Mouse (Mus musculus) adipocyte (in vitro differentiated cells): ENCODE measurements around the gene Atp4a.

ENCODE experiments used
- DNase-seq: peaks from one replicate; pipeline ENCODE4 v3.0.0-alpha.2; 2016; ENCODE audit warnings: low spot score

Atp4a gene

DNA sequence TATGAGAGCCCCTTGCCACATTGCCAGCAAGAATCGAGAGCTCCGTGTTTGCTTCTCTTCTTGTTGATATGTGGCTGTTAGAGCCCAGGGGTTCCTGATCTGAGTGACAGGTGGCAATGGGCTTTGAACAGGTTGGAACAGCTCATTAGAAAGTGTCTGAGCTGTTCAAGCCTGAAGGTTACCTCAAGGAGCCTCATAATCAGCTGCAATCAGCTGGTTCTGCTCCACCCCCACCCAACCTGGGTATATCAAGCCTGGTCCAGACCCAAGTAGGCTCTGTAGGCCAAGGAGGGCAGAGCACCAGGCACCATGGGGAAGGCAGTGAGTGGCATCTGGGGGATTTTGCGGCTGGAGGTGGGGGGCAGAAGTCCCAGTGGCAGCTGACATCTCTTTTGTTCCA is at the start of gene Atp4a:
Gene Atp4a (plus strand): TSS at position 268 of the 400 bp plus-strand sequence.
- no peak for DNase-seq

DNA sequence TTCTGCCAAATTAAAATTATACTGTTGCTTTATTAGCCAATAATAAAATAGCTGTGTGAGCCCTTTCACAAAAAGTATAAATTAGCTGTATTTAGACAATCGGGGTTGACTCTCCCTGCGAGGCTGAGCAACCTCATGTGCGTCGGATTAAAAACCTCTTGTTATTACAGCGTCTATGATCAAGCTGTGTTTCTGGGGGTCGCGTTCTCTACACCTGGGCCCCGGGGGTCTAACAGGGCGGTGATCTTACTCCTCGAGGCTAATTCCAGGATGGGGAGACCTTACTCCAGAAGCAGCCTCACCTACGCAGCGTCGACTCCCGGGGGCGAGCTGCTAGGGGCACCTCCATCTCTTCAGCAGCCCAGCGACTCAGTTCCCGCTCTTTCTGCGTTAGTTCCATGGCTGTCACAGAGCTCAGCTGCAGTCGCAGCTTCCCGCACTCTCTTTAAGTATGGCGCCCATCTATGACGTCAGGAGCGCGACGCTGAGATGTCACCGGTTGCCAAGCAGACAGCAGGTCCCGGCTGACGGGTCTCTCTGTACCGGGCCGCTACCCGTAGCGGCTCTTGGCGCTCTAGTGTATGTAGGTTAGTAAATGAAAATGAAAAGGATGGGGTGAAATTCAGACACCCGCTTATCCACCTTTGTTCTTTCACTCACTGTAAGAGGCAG is 47.3 kb upstream of the Atp4a start, which contains the start of gene Haus5:
Gene Haus5 (minus strand): TSS at position 466 of the 672 bp plus-strand sequence.
- peak; percentile 86 for DNase-seq

DNA sequence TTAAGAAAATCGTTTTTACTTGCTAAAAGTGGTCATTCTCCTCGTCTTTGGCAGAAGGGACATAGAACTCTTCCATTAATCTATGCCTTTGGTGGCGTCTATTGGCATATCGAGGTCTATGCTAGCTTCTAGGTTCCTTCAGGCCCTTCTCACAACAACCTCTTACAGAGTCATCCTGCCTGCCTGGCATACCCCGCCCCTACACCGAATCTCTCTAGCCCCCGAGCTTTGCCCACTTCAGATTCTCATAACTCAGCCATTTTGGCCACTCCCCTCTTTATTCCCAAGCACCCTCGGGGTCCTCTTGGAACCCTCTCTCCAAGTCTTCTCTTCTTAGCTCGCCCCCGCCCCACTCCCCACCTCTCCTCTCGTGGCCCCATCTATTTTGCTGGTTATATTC is 46.7 kb upstream of the Atp4a start:
- no peak for DNase-seq

DNA sequence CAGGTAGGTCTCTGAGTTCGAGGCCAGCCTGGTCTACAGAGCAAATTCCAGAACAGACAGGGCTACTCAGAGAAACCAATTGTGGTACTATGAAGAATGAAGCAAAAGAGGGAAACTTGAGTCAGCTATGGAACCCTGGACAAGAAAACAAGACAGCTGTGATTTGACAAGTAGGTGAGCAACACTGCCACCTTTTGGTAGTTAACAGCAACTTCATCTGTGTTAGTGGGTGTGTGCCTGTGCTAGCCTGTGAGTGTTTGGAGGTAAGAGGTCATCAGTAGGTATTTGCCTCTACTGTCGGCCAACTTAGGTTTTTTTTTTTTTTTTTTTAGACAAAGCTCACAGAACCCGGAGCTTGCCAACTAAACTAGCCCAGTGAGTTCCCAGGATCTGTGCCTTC is 42.8 kb upstream of the Atp4a start:
- peak; percentile 17 for DNase-seq

DNA sequence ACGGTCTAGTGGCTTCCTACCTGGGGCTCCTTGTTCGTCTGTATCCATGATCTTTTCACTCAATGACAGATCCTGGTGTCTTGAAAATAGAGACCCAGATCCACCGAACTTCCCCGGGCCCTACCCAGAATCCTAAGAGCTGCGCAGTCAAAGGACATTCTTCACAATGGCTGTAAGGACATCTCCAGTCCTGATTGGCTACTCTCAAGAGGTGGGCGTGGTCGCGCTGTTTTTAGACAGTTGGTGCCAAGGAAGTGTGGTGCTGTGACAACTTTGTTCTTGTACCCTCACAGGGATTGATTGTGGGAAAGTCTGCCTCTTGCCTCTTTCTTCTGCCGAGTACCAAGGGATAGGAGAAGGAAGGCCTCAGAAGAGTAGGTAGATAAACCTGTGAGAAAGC is 40.5 kb upstream of the Atp4a start, which contains the start of gene Pmis2:
Gene Pmis2 (minus strand): TSS at position 126 of the 400 bp plus-strand sequence.
- DNase-seq = no peak

DNA sequence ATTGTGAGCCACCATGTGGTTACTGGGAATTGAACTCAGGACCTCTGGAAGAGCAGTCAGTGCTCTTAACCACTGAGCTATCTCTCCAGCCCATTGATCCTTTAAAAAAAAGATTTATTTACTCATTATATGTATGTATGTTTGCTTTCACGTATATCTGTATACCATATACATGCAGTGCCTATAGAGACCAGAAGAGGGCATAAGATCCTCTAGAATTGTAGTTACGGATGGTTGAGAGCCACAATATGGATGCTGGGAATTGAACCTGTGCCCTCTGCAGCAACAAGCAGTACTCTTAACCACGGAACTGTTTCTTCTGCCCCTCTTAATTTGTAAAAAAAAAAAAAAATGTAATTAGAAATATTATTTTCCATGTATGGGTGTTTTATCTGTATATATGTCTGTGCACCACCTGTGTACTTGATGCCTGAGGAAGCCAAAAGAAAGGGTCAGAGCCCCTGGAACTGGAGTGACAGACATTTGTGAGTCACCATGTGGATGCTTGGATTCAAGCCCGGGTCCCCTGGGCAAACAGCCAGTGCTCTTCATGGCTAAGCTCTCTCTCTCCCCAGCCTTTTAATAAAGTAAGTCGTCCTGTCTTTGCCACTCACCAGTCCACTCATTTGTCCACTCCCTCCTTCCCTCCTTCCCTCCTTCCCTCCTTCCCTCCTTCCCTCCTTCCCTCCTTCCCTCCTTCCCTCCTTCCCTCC is 33.6 kb upstream of the Atp4a start:
- DNase-seq = peak; percentile 61

DNA sequence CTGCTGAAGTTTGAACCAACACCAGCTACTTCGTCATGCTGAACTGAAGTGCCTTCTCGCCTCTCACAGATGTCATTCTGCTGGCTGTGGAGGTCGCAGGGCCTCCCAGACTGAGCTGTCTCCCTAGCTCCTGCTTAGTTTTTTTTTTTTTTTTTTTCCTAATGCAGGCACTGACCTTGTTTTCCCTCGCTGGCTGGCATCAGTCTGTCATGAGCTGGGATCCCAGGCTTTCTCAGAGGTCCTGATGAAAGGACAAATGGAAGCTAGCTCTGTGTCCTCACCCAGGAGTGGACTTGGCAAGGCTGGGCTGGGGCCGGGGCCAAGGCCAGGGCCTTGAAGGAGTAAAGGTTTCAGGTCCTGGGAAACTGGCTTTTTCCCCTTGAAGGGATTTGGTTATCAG is 30.1 kb upstream of the Atp4a start:
- no peak for DNase-seq

DNA sequence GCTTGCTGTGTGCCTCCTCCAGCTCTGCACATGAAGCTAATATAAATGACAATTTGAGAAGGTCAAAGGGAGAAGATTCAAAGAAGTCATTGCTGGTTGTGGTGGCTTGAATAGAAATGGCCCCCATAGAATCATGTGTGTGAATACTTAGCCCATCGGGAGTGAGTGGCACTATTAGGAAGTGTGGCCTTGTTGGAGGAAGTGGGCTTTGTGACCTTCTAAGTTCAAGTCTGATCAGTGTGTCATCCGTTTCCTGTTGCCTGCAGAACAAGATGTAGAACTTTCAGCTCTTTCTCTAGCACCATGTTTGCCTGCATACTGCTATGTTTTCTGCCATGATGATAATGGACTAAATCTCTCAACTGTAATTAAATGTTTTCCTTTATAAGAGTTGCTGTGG is 28.6 kb upstream of the Atp4a start:
- no peak for DNase-seq

DNA sequence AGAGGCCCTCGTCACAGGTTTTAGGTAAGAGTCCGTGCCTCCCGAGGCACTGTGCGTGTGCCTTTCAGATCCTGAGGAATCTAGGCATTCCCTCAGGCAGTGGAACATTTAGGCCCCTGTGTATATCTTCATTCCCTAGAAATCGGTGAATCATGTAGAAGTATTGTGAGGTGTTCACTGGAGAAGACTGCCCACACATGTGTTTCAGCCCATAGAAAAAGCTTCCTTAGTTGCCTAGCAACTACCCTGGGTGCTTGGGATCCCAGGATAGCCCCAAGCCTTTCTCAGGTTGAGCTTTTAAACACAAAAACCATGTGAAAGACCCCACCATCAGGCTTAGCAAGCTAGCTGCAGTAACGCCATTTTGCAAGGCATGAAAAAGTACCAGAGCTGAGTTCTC is 23.7 kb upstream of the Atp4a start:
- DNase-seq = no peak

DNA sequence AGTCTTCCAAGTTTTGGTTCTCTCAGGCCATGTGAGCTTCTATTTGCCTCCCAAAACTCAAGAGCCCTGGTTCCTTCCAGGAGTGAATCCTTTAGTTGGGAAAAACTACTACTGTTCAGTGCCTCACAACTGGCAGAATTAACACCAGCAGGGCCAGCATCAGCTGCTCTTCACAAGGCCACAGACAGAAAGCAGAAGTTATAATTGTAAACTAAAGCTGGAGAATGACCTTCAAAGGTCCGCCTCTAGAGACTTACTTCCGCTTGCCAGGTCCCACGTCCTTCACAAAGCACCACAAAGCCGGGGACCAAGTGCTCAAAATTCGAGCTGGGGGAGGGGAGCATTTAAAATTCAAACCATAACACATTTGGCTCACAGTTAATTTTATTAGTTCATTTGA is 13.9 kb upstream of the Atp4a start:
- no peak for DNase-seq

DNA sequence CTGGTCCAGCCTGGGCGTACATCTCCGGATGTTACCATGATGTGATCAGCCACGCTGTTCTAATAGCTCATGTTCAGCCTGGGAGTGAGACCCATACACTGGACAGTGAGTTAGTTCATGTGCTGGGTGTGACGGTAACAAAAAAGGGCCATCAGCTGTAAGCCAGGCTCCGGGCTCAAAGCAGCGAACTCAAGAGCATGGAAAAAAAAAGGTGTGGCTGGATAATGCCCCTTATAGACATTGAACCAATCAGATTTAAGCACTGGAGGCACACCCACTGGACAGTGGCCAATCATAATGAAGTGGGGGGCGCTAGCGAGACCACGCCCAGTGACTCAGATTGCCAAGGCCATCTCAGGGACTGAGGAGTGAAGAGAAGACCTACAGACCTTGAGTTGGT is 13.4 kb upstream of the Atp4a start, which contains the start of gene 2200002J24Rik:
Gene 2200002J24Rik (plus strand): TSS at position 338 of the 400 bp plus-strand sequence.
- DNase-seq = no peak

DNA sequence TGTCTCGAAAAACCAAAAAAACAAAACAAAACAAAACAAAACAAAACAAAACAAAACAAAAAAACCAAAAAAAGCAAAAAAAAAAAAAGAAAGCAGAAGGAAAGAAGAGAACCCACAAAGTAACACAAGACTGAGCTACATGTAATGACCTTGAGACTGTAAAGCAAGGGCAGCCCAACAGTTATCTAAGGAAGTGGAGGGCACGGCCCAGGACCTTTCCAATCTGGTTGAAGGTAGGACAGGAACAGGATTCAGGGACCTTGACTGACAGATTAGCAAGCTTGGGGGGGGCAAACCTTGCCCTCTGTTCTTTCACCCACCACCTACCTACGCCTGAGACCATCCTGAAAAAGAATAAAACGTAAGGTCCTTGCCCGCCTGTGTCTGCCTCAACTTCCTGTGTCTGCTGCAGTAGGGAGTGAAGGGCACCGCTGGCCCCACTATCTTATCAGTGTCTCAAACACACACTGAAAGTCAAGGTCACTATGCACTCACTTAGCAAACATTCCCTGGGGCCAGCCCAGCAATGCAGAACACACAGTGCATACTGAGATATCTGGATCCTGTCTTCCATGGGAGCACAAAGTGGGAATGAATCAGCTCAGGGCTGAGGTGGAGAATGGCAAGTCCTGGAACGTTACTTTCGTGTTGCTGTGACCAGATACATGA is 5.7 kb upstream of the Atp4a start:
- no peak for DNase-seq

DNA sequence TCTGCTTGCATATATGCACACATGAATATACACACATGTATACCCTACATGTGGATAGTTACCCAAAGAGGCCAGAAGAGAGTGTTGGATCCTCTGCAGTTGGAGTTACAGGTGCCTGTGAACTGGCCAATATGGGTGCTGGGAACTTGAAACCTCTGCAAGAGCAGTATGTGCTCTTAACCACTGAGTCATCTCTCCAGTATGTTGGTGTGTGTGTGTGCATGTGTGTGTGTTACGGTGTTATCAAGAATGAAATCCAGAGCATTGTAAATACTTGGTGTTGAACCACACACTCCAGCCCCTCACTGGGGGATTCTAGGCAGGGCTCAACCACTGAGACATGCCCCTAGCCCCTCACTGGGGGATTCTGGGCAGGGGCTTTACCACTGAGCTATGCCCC is 4.6 kb upstream of the Atp4a start:
- DNase-seq = no peak

DNA sequence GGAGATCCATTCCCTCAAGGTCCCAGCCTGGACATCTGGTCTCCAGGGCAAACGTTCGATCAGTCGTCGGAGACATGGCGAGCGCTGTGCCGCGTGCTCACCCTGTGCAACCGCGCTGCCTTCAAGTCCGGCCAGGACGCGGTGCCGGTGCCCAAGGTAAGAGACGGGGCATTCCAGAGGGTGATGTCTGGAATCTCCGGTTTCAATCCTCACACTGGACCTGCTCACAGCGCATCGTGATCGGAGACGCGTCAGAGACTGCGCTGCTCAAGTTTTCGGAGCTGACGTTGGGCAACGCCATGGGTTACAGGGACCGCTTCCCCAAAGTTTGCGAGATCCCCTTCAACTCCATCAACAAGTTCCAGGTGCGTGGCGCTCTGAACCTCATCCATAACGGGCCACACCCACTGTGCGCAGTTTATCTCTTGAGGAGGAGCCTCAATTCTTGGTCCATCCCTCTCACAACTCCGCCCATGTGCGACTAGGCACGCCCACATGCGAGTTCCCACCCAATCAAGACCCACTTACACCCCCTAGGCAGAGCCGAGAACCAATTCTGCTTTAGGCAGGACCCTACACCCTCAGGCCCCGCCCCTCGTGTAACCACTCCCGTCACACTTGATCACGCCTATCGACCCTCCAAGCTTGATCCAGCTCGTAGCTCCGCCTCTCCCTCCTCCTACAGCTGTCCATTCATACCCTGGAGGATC is 5.2 kb downstream of the Atp4a start:
- DNase-seq = no peak

DNA sequence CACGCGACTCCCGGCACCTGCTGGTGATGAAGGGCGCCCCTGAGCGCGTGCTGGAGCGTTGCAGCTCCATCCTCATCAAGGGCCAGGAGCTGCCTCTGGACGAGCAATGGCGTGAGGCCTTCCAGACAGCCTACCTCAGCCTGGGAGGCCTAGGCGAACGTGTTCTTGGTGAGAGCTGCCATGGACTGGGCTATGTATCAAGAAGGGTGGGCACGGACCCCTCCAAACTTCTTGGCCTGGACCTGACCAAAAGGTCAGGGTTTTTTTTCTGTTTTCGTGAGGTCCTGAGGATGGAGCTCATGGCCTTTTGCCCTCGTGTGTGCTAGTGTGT is 5.7 kb downstream of the Atp4a start:
- DNase-seq = no peak

DNA sequence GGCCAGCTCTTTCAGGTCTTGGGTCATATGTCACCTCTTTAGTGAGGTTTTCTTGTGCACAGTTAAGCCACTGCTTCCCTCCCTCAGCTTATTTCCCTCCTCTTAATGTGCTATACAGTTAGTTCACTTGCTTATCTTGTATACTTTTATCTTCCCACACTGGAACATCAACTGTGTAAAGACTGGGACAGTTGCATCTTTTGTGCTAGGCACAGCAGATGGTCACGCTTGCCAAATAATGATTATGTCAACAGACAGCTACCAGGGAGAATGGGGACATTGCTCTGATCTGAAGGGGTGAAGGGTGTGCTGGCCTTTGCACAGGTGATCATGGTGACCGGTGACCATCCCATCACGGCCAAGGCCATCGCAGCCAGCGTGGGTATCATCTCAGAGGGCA is 7.7 kb downstream of the Atp4a start:
- DNase-seq = no peak

DNA sequence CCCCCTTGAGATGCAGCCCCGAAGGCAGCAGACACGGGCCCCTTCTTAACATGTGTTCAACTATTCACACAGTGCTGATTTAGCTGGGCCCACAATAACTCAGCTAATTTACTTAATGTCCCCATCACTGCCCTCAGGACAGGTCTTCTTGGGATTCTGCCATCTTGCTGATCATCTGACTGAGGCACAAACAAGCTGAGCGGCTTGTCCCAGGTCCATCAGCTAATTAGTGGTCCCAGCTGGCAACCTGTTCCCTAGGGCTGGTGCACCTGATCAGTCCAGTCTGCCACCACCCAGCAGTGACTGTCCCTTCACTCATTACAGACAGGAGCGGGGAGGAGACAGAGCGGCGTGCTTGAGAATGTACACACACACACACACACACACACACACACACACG is 9.3 kb downstream of the Atp4a start:
- DNase-seq = no peak

DNA sequence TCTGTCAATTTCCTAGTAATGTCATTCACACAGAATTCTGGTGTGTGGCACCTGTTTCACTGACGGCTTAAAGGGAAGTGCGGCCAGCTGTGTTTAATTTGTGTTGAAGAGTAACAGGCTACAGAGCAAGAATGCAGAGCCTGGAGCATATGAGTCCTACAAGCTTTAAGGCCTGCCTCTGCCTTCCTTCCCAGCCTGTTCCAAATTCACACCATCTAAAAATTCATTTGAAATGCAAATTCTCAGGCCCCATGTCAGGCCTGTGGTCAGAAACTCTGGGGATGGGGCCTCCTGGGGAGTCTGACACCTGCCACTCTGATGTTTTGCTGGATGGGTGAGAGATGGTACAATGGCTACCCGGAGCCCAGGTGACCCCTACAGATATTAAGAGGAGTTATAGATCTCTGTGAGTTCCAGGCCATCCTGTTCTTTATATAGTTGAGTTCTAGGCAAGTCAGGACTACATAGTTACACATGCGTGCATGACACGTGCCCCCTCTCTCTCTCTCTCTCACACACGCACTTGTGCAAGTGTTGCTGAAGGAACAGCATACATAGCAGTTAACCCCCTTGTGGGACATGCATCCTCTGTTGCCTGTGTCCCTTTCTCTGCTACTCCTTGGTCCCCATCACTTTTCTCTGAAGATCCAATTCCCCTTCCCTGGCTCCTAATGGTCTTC is 11.4 kb downstream of the Atp4a start:
- DNase-seq = no peak

DNA sequence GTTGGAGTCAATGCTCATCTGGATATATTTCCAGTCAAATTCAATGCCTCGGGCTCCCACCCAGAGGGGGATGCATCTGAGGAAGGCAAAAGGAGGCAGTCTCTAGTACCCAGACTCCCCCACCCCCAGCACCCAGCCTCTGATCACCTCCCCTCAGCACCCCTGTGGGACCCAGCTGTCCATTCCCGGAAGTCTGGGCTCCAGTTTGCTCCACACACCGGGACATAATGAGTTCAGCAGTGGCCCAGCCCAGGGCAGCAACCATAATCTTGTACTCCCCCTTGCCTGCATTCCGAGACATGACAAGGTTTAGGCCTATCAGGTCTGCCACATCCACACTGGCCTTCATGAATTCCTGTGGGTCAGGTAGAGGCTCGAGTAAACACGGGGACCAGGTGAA is 16.2 kb downstream of the Atp4a start:
- DNase-seq = no peak

DNA sequence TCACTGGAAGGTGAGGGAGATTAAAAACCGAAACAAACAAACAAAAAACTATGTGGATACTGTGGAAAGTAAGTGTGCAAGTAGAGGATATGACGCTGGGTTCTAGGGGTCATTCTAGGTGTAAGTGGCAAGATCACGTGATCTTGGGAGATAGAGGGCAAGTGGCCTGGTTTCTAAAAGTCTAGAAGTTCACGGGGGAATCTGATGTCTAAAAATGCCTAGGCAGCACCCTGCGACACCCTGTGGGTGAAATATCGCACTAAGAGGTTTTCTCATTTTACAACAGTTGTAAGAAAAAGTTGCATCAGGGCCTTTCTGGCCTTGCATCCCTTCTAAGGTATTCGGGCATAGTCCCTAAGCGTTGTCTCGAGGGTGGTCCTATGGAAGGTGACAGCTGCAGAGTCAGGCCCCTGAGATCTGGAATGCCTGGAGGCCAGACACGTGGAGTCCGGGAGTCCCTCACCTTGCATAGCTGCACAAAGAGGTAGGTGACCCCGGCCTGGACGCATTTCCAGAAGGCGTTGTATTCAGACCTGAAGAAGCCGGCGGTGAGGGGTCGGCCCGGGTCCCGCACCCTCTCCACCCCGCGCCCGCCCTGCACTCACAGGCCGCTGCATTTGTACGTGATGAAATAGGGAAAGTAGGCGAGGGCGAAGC is 16.9 kb downstream of the Atp4a start:
- peak; percentile 5 for DNase-seq

DNA sequence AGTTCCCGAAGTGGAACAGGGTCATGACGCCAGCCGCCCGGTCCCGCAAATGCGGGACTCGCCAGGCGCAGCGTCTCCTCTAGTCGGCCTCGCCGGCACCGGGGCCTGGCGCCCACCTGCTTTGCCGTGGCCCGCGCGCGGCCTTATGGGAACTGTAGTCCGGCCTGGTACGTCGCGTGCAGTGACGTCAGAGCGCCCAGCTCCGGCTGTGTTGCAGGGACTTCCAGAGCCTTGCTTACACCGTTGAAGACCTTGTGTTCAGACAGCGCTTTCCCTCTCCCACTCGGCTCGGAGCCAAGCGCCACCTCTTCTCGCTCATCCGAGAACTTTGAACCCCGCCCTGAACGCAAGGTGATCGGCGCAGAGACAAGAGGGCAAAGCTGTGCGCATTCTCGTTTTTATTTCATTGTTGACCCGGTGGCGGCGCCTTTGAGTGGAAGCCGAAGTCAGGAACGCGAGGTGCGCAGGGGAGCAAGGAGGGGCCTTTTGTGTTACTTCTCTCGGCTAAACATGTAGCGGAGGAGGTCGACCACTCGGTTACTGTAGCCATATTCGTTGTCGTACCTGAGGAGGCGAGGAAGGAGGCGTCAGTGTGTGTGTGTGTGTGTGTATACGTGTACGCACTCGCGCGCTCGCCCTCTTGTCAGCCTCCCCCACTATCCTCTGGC is 17.5 kb downstream of the Atp4a start, which contains the start of gene Tmem147:
Gene Tmem147 (minus strand): TSS at position 145 of the 668 bp plus-strand sequence.
- peak; percentile 91 for DNase-seq
